Mouse (Mus musculus) embryo, embryonic 9.5 days (tissue): ENCODE measurements around the gene Sept6.

ENCODE experiments used
- DNase-seq: peaks from one replicate; pipeline ENCODE4 v3.0.0-alpha.2; 2017; ENCODE audit errors: extremely low spot score

Gene Sept6

GRCm38 (mm10) chrX:36864609-36865328, 126.8 kb downstream of the Sept6 start:
- no peak for DNase-seq

- DNase-seq: peak; percentile 76
Measured at GRCm38 (mm10) chrX:36863766-36864608, 127.6 kb downstream of the Sept6 start.
